Mouse (Mus musculus) megakaryocyte progenitor cell, adult 5-6 weeks (primary cell): ENCODE data around the gene Epha4. TPM values are rescaled to one million over a fixed set of nuclear protein-coding genes. Genes with fewer than 3 reads are reported as not detected.

ENCODE experiments used
- ATAC-seq: replicated peaks from 2 replicates; pipeline ENCODE4 v1.8.0; 2016; ENCODE audit warnings: mild to moderate bottlenecking, moderate TSS enrichment, inconsistent platforms; ENCODE audit not compliant: poor library complexity
- total RNA-seq, 2 experiments: library from RNA; stranded (forward) in 1 of 2; stranded (reverse) in 1 of 2; fragments of 157-497, 149-512 nt in 1 of 2; fragments of 200-1000 nt in 1 of 2; gene quantifications; 2 replicates each; pipeline versions ENCODE4 v1.2.3 to v1.2.4; 2015 to 2017

Epha4 gene
- total RNA-seq (2015) (0.07 TPM in 1 of 2 replicates, not detected in the other), total RNA-seq (2017) (1.0 TPM in 1 of 2 replicates, not detected in the other)

DNA sequence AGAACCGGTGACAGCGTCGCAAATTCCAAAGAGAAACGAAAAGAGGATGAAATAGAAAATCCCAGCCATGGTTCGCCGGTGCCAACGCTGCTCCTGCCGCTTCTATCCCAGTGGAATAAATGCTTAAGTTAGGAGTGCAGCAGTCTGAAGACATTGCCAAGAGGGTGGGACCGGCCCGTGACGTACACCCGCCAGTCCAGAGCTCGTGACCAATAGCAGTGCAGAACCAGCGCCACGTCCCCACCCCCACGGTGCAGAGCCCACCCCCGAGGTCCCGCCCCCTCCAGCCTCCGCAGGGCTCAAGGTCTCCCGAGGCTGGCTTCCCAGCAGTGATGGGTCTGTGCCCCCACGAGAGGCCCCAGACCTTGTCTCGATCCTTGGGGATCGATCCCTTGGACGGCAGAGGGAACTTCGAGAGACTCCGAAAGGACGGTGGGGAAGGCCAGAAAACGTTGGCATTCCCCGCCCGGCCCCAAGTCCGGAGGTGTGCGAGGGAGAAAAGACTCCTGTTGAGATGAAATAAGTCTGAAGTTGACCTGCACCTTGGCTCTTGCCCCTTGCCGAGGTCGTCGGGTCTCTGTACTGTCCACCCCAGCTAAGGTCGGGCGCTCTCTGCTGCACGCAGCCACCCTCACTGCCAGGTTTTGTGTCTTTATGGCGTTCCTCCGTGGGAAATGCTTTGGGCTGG lies at the start of gene Epha4:
Gene Epha4 (minus strand): TSS at position 126 of the 688 bp plus-strand sequence.
- ATAC-seq: peak; percentile 80

DNA sequence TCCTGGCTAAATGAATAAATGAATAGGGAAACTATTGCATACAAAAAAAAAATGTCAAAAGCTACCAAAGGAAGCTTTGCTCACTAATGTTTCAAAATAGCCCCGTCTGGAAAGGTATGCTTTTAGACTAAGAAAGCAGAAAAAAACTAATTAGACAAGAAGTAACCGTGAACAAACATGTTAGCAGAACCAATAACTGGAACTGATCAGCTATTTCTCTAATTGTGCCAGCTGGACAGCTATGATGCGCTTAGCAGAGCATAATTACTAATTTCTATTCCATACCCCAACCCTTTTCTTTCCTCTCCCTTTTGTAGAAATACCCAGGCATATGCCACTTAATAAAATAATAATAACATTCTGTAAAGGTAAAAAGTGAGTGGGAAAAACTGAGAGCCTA lies 41.3 kb upstream of the Epha4 start:
- no peak for ATAC-seq

DNA sequence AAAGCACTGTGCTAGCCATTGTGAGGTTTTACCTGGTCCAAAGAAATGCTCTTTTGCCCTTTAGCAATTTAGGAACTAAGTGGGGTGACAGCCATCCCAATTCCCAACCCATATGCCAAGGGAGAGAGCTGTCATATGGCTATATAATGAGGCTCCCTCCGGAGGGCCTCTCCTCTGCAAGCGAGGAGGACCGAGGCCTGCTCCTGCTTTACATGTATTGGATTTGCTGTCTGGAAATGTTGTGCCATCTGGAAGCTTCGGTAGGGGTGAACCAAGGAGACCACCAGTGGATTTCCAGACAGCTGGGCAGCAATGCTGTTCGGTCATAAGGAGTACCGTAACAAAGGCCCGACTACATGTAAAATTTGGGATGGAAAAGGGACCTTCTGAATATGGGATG lies 37.0 kb upstream of the Epha4 start:
- ATAC-seq: no peak

DNA sequence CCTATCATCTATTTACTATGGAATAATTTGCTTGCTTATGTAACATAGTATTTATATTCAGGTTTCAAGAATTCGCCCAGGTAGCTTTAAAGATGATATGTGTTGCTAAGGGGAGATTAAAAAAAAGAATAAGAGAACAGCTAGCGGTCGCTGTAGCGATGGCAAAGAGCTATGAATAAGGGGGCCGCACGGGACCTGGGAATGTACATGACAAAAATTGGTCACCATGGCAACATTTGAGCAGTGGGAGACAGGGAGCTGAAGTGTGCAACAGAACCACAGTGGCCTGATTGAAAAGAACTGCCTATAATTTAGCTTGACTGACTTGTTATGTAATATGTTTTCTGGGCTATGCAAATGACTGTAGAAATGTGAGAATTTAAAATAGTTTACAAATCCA lies 30.8 kb upstream of the Epha4 start:
- no peak for ATAC-seq

DNA sequence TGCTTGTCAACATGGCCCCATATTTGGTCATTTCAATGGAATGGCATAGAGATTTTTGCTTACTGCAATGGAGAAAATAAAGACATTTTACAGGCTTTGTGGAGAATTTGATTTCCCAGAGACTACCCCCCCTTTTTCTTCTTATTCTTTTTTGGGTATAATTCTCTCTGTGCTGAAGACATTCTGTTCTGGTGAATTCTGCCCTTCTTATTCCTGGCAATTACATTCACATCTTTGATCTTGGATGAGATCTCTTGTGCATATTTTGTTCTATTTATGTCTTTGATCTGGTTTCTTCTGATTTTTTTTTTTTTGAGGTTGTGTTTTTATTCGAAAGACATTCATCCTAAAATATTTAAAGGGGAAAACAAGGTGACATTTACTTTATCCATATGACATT lies 30.1 kb upstream of the Epha4 start:
- no peak for ATAC-seq

DNA sequence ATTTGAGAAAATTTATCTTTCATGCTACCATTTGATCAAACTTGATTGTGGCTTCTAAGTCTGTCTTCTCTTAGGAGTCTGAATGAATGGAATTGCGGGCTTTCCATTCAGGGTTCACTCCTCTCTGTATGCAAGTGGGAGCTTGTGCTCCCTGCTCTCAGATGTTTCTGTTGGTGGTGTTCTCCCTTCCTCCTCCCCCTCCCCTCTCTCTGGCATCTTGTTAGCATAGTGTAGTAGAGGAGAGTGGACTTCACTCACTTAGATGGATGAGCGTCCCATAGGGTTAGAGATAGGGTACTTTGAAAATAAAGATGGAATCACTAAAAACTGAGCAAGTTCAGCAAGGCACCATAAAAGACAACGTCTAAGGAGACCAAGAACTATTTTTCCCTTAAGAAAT lies 29.4 kb upstream of the Epha4 start:
- ATAC-seq: no peak

DNA sequence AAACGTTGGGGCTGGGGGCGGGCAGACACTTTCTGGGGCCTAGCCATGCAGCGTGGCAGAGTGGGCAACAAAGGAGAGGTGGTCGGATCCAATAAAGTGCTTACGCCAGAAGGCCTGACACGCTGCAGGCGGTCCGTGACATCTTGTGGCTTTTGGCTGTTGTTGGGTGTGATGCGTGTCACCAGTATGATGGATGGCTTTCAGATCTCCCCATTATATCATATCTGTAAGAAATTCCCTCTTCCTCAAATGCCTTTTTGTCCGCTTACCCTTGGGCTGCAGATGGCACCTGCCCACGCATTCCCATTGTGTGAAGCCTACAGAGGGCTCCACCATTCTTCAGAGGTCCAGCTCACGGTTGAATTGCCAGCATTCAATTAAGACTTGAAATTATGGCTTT lies 25.1 kb upstream of the Epha4 start:
- ATAC-seq: no peak

DNA sequence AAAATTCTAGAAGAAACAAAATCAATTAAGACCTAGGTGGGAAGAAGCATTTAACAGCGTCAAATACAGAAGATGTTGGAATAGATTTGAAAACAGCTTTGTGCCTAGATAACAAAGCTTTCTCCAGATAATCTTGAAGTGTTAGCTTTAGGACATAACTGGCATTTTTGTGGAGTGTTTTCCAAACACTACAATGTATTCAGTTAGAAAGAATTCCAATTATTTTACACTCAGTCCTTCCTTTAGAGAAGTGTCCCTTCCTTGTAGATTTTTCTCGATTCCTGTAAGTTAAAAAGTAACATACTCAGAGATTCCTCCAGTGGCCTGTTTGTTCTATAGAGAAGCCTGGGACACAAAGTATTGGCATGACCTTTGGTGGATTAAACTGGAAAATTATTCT lies 23.7 kb upstream of the Epha4 start:
- no peak for ATAC-seq

DNA sequence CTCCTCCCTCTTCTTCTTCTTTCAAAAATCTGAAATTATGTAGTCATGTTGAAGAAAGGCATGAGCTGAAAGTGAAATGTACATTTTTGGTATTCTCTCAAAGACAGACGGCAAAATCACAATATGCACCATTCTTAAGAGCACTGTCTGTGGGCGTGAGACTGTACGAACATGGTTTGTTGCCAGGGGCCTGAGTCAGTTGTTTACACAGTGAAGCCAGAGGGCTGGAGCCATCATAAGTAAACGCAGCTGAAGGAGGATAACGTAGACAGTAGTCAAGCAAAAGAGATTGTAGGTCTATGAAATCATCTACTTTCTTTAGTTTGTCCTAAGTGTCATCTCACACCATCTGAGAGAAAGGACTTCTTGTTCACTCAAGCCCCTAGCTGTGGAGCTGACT lies 21.0 kb upstream of the Epha4 start:
- no peak for ATAC-seq

DNA sequence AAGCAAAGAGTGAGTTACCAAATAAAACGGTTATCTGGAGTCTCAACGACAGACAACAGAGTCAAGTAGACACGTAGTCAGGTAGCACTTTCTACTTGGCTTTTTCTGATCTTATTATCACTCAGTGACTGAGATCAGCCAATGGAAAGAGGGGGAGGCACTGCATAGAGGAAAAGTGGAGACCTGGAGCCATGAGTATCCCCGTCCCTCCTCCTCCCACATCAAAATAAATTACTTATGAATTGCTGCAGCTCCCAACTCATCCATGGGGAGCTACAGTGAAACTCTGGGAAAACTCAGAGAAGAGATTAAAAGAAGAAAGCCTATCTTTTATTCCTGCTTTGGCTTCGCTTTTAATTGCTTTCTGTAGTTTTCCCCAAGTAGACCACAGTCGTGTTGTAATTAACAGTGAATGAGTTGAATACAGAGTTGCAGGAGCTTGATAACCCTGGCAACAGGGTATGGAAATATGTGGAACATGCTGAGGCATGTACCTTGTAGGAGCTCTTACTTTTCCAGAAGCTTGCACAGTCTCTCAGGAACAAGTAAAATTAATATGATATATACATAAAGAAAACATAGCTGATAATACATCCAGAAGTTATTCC lies 17.8 kb upstream of the Epha4 start:
- ATAC-seq: no peak

DNA sequence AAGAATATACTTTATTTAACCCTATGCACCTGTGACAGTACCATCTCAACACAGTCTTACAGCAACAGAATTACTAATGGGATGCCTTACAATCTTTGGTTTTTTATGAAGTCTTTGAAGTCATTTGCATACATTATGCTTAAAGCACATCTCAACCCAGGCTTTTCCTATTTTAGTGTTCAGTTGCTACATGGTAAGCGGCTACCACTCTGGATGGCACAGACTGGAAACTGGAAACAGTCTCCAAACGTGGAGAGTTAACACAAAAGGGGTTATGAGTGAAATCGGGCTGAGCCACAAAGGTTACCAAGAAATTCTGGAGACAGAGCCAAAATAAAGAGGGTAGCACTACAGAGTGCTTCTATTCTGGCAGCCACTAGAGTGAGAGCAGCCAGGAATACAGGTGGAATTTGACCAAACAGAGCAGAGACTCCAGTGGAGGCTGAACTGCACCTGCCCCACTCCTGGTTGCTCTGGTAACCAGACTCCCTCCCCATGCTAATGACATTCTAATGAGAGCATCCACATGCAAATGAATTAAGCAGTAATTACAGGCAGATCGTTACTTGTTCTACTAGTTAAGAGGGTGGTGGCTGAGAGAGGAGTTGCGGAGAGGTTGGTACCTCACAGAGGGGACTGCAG lies 17.2 kb upstream of the Epha4 start:
- no peak for ATAC-seq

DNA sequence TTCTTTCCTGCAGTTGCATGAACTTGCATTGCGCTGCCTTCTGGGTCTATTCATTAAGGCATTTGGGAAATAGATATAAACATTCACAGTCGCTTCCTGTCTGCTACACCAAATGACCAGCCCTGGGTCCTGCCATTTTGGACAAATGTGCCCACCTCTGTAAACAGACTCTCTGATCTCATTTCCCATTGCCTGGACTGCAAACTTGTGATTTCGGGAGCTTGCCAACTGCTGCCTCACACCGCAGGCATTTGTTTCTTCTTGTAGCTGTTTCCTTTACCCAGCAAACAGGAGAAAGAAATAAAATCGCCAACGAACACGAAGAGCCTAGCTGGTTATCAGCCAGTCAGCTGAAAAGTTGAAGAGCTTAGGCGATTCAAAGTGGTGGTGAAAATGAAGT lies 10.2 kb upstream of the Epha4 start:
- ATAC-seq: no peak

DNA sequence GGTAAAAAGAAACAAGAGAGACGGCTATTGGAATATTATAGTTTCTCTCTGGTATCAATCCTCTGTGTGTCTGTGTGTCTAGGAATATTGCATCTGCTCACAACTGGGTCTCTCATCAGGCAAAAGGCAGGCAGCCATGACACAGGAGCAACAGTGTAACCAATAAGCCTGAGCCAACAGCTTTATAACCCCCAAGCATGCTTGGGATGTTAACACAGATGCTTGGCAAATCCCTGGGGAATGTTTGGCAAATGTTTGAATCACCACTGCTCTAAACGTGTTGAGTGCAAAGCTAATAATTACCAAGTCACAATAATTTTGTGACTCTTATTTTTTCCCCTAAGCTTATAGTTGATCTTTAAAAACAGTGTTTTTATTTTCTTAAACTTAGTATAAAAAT lies 8.5 kb upstream of the Epha4 start:
- no peak for ATAC-seq

DNA sequence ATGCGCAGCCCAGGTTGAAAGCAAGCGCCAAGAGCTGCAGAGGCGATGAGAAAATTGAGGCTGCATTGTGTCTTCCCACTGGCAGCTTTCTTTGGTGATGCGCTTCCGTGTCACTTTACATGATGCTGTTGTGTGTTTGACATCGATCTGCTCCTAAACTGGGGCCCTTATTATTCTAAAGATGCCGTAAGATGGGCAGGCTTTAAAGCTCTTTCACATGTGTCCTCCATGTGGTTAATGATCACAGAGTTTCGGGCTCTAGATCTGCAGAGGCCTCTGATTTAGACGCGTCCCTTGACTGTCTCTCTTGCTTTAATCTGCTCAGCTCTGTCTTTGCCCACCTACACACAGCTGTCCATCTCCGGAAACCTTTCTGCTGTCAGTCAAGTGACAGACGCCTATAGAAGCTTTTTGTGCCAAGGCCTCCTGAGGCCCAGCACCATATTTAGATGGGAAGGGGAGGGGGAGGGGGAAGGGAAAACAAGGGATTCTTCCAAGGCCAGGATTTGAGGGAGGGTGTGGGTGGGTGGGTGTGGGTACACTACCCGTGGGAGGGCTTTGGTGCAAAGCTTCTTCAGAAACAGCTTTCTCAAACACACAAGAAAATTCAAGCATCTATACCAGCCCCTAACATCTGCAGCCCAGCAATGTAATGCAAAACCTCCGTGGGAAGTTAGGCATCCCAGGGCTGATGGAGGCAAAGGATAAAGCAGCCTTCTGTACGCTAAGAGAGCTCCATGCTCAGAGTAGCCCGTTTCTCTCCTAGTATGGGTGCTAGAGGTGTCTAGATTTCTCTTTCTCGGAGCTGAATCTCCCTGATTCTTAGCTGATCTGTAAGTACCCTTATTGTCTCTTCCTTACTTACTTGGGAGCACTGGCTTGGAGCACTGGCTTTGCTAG lies 7.0 kb upstream of the Epha4 start:
- no peak for ATAC-seq

DNA sequence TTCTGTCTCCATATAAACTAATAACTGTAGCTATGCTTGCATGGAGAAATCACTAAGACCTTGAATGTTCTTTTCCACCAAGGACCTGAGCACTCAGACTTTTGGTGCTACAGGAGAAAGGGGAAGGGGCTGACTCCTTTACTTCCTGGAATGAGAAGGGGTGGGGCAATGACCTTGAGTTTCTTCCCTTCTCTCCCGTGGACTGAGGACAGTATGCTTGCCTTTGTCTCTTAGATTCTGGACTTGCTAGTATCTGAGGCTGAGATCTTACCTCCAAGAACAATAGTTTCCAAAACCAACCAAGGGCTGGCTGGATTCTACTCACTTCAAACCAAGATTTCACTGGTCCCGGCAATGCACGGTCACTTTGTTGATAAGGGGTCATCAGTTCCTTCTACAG lies 3.8 kb upstream of the Epha4 start:
- ATAC-seq: no peak

DNA sequence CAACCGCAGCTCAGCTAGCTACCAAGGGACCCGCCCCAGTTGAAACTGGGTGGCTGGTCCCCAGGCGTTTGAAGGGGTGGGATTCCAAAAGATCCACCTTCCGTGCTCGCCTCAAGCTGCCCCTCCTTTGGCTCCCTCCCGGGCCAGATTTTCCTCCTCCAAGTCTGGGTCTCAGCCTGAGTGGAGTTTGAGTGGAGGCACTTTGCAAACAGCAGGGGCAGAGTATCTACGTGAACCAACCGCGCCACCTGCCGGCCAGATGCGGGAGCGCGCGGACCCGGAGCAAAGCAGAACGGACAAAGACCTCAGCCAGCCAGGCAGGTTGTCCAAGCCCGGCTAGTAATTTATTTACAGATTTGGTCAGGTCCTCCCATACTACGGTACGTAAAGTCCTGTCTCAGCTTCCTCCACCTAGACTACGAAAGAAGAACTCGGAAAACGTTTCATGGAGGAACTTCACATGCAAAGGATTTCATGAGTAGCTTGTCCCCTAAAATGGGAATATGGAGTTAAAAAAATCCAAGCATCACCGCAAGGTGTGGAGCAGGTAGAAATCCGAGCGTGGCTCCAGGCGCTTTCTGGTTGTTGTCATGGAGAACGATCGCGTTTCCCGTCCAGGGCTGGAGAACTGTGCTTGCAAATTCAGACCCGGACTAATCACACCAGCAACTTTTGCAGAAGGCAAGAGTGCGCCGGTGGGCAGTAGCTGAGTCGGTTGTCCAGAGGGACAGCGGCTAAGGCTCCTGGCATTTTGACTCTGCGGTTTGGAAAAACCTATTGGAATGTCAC lies 1.5 kb upstream of the Epha4 start:
- peak; percentile 85 for ATAC-seq

DNA sequence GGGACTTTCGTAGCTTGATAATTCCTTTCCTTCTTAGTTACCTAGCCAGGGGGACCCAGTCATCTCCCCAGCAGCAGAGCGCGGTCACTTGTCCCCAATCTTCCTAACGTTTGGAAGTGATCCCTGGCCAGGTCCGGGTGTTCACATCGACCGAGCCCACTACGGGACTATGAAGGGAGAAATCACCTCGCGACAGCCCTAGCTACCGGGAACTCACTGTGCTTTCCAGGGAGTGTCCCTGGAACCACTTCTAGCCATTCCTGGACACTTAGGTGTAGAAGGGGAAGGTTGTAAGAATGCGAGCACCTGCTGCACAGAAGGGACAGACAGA lies 728 bp upstream of the Epha4 start:
- peak; percentile 4; the same call in 1 of the 2 replicates for ATAC-seq

DNA sequence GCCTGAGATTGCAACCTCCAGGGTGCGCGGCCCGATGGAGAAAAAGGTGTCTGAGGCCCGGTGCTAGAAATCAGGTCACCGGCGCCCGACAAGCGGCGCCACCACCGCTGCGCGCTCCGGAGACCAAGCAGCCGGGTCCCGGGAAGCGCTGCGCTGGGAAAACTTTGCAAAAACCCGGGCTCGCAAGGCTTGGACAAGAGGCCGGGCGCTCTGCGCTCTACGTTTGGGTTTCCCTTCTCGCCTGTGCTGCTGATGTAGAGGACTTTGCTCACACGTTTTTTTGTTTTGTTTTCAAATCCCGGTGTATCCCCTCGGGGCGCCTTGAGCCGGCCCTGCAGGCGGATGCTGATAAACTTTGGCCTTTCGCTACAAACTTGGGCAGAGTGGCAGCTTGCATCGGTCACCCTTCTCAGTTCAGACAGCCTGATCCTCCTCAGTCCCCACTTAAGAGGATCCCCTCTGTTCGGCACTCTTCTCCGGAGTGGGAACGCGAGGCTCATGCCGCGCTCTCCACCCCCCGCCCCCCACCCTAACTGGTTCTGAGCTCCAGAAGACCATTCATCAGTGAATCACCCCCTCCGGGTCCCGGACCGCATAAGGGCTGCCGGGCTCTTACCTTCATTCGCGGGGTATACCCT lies 444 bp downstream of the Epha4 start:
- ATAC-seq: peak; percentile 0; the same call in 1 of the 2 replicates

DNA sequence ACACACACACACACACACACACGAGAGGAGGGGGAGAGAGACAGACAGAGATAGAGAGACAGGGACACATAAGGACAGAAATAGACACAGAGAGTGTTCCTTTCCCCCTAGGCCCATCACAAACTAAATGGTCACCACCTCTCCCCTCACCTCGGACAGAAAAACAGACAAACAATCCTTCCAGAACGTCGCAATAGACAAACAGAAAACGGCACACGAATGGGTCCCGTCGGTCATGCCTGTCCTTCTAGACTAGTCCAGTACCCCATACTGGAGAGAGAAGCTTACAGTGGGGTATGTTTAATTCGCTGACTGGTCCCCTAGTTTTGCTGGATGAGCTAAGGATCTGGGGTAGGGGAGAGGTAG lies 946 bp downstream of the Epha4 start:
- no peak for ATAC-seq

DNA sequence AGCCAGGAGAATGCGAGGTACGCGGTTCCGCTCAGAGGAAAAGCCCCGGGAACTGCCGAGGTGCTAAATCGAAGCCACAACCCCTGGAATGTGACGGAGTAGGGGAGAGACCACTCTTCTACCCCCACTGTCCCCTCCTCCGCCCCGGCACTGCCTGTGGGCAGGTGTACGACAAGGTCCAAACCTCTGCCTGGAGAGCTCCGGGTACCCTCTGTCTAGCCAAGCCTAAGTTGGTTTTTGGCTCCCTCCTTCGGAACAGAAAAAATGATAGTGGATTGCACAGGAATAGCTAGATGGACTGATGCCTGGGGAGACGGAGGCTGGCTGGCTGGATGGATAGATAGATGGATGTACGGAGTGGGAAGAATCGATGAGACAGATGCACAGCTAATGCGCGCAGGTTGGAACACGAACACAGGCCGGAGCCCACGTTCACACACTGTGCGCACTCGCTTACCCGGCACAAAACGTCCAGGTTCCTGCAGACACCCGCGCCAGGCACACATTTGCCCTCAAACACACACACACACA lies 1.4 kb downstream of the Epha4 start:
- ATAC-seq: no peak
